Mouse (Mus musculus) mouse embryonic stem cell (cell line): ENCODE results near the gene Cox10.

Experiments
- in situ Hi-C, 2 experiments: fragments of 300-500 bp; cut with MboI; formaldehyde crosslinking; loops; 1 replicate in 1 of 2; 3 replicates in 1 of 2; pipeline ENCODE4 v1.14.3; 2019 to 2020; ENCODE audit warnings: low sequenced_read_pairs in 2 of 2, low pct_unique_long_range_greater_than_20kb in 1 of 2, mixed read lengths in 1 of 2; ENCODE audit not compliant: unreplicated experiment in 1 of 2

Cox10 gene

GRCm38 (mm10) chr11:64058474-64058873 lies 20.8 kb downstream of the Cox10 start:
- in situ Hi-C loops: no loop called here

DNA sequence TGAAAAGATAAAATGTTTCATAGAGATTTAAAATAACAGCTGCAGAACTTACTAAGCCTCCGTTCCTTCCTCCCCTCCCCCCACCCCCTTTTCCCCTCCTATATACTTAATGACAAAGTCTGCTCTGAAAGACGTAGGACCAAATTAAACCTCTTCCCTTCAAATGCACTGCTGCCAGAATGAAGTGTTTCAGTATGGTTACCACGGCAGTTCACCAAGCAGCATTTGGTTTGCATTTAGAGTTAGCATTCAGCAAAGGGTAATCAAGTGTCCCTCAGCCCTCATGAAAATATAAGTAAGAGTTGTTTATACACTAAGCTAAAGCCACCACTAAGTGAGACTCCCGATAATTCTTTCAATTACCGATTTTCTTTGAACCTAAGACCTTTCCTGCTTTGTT lies 25.9 kb downstream of the Cox10 start:
- in situ Hi-C loops: no loop called here

GRCm38 (mm10) chr11:64051195-64051968 lies 27.9 kb downstream of the Cox10 start:
- in situ Hi-C loops: no loop called here

DNA sequence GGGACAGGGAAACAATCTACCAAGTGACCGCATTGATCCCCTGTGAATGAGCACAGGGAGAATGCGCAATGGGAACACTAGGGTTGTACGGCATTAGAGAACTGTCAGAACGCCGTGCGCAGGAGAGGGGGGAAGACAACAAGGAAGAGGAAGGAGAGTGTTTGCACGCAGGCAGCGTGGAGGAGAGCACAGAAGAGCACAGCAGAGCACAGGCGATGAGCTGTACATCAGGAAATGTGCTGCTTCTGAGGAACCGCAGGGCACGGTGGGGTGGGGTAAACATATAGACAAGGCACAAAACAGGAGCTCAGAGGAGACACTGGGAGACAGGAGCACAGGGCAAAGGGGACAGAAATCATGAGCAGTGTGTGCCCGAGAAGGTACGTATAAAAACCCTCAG lies 31.8 kb downstream of the Cox10 start:
- in situ Hi-C loops: no loop called here

DNA sequence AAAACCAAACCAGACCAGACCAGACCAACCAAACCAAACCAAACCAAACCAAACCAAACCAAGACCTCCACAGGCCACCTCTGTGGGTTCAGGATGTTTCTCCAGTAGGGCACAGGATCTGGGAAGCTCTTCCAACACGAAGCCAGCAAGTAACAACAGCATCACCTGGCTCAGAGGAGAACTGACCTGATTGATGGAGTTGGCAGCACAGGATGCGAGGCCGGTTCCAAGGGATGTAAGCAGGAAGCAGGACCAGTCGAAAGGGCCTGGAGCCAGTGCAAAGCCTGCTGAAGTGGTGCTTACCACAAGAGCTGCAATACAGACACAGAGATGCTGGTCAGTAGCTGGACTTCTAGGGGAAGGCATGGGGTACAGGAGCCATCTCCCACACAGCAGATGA lies 34.2 kb downstream of the Cox10 start:
- in situ Hi-C loops: no loop called here

DNA sequence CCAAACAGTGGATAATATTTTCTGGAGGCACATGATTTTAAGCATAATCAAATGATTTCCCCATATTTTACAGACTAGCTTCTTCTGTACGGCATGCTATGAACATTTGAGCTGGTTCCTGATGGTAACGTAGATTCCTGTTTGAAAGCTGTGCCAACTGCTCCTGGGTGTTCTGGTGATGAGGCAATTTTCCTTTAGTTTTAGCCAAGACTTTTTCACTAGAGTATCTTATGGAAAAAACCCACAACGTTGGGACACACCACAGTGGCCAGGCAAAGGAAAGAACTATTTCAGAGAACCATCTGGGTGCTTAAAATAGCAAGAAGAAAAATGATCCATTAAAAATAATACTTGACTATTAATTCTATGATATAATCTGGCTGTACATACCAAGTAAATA lies 35.2 kb downstream of the Cox10 start:
- in situ Hi-C loops: no loop called here

DNA sequence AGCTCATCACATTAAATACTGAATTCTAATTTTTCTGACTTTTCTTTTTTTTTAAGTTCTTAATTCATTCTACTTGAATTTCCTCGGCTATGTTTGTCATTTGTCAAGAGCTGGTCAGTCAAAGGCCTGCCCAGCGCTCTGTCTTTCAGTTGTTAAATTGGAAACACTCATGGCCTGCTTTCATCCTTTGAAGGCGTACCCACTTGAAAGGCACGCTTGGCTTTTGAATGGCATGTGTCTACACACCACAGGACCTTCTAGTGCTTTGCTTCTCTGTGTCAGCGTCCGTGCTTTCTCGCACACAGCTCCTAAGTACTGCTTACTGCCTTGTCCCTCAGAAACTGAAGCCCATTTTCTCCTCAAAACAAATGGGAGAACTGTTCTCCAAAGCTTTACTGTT lies 38.0 kb downstream of the Cox10 start:
- in situ Hi-C loops: no loop called here

DNA sequence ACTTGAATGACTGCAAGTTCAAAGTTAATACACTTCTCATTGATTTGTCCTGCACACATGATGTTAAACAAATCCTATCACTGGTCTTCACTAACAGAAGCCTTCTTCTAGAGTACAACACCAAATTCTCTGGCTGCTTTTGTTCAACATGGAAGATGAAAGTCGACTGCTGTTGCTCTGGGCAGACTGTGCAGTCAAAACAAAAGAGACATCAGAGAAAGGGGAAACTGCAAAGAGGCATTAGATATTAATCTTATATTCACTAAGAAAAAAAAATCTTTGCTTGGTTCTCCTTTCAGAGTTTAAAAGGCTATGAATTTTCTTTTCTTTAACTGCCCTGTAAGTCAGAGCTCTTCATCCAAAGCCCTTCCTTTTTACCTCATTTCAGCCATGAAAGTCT lies 39.7 kb downstream of the Cox10 start:
- in situ Hi-C loops: no loop called here

GRCm38 (mm10) chr11:64037471-64038125 lies 41.7 kb downstream of the Cox10 start:
- in situ Hi-C loops: no loop called here

GRCm38 (mm10) chr11:64036306-64036705 lies 43.0 kb downstream of the Cox10 start:
- in situ Hi-C loops: no loop called here

- in situ Hi-C loops: no loop called here
Observed at GRCm38 (mm10) chr11:64035709-64036108, 43.6 kb downstream of the Cox10 start.

GRCm38 (mm10) chr11:64034686-64035085 lies 44.6 kb downstream of the Cox10 start:
- in situ Hi-C loops: no loop called here

DNA sequence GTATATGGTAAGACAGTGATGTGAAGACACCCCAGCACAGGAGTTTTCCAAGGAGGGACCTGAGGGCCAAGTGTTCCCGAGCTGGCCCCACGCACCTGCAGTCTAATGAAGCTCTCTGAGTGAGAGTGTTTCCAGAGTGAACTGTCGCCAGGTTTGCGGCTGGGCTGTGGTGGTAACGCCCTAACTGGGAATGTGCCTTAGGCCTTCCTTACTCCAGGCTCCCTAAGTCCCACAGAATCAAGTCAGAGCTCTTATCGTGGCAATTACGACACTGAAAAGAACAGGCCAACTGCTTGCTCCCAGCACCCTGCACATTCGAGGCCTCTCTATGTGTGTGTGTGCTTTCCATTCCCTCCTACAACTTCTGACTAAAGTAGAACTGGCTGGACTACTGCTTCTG lies 51.8 kb downstream of the Cox10 start:
- in situ Hi-C loops: no loop called here

DNA sequence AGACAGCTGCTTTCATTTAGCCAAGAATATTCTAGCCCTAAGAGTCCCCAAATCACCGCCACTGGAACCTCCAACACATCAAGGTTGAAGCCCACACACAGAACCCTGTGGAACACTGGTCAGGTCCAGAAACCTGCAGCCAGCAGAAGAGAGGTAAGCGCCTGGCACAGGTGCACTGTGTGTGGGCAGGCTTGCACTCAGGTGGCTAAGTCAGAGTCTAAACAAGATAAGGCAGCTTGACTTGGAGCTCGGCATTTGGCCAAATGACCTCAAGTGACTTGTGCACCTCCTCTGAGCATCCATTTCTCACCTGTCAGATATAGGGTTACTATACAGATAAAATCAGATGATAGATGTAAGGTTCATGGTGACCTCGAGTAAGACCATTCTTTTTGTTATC lies 53.4 kb downstream of the Cox10 start:
- in situ Hi-C loops: no loop called here

DNA sequence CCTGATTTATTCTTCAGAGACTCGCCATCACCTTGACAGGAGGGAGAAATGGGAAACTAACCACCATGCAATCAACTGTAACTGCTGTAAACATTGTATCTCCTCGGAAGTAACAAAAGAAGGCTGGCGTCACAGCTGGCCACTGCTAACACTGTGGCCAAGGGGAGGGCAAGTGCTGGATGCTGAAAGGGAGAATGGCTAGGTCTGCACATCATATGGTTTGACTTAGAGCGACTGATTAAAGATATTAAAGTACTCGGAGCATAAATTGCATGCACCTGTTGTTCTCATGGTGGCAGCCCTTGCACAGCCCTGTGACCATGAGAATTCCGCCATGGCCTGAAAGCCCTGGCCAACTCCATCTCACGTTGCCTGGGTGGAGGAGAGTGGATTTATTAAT lies 54.7 kb downstream of the Cox10 start:
- in situ Hi-C loops: no loop called here

- in situ Hi-C loops: no loop called here
Observed at GRCm38 (mm10) chr11:64023380-64023981, 55.8 kb downstream of the Cox10 start.

- in situ Hi-C loops: no loop called here
Observed at GRCm38 (mm10) chr11:64022403-64023047, 56.7 kb downstream of the Cox10 start.

DNA sequence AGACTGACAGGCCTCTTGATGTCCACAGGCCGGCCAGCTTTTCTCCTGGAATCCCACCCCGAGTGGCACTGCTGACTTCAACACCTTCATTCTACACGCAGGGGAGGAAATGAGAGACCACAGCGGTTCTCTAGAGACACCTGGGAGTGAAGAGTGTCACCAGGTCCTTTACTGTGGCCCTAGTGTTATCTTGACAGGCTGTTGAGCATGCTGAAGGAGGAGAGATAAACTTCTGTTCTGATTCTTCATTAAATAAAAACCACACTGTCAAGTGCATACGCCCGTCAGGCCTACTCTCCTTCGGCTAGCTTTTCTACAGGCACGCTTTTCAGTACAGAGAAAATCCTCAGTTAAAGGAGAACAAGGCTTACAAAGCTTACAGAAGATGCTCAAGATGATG lies 60.0 kb downstream of the Cox10 start:
- in situ Hi-C loops: no loop called here

DNA sequence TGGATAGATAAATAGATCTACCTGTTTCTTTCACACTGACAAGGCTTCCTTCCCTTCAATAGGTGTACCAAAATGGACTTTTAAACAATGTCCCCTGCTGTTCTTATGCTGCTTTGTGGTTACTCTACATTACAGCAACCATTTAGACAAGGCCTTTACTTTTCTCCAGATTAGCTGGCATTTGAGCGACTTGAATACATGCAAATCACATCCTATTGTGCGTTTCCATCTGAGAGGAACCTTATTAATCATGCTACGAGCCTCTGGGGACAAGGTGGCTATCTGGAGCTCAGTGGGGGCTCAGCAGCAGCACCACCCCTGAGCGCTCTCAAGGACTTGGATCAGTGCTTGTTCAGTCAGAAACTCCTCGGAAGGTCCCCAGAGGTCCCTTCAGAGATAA lies 61.1 kb downstream of the Cox10 start:
- in situ Hi-C loops: no loop called here
